Mouse (Mus musculus) megakaryocyte, embryonic 14.5 days (primary cell): ENCODE measurements around the gene Ksr1.

ENCODE experiments used
- FLI1 ChIP-seq: IDR thresholded peaks from 2 replicates; pipeline ENCODE4 v1.6.1; 2012; ENCODE audit warnings: low read length, inconsistent platforms, mixed read lengths
- GATA1 ChIP-seq: IDR thresholded peaks from 3 replicates; pipeline ENCODE4 v1.6.1; 2012; ENCODE audit warnings: mixed read lengths, low read length, inconsistent platforms, borderline replicate concordance

- TF ChIP-seq GATA1 (no peak), FLI1 (no peak)
Measured at GRCm38 (mm10) chr11:79152696-79153095, 6.5 kb upstream of the Ksr1 start.
